Mouse (Mus musculus): ENCODE results near the gene Stoml2. TPM values are rescaled to one million over a fixed set of nuclear protein-coding genes. Genes with fewer than 3 reads are reported as not detected.
"Not testable (repeated sequence)": the region's sequence is repeated elsewhere in the genome, so short reads cannot be mapped to it uniquely, and the experiment has no call there.

Stoml2 gene
- total and polyA plus RNA-seq, 2 experiments from 2014 or later = 94.4 to 233 TPM

DNA sequence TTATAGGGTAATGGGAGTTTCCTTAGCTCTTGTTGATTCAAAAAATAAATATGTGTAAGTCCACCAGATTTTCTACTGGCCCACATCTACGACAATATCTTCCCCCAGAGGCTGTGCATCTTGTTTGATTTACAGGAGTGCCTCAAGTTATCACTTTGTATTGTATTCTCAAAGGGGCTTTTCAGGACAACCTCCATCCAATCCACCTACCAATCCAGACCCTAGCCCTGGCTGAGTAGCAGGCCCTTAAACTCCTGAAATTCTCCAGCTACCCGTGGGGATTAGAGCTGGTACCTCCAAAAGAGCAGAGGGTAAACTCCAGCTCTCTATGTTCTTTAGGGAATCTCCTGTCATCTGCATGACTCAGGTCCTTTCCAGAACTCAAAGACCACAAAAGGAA, 33.5 kb downstream of the Stoml2 start:
- Histone ChIP-seq H3K27ac (ENCODE audit: low read depth, low read length) (no peak overlapping the region), H3K4me1 (ENCODE audit: insufficient read depth) (peaks cover 18% of the 10 kb centered on the region), H3K36me3 (ENCODE audit: insufficient read depth) (peaks cover 25% of the 10 kb centered on the region), H3K4me3 (ENCODE audit: low read depth, low read length) (peak overlapping the region; percentile 82; the same call in 1 of the 2 replicates), H3K9me3 (ENCODE audit: low read length) (no peaks in the 10 kb centered on the region), H3K4me2 (ENCODE audit: low read depth) (peak overlapping the region; percentile 58), H3K27me3 (ENCODE audit: insufficient read depth, low read length) (no peaks in the 10 kb centered on the region), H3K9ac (0 out of 2 replicates have a peak overlapping the region, but pooled peaks have one; percentile 31)
- ATAC-seq (no peak), DNase-seq (no peak)
- 67% methylated on average over 2 of the region's 2 CpGs for WGBS
- no peak for TF ChIP-seq CTCF (IDR thresholded peaks at IDR 0.05; ENCODE audit: low read depth)

DNA sequence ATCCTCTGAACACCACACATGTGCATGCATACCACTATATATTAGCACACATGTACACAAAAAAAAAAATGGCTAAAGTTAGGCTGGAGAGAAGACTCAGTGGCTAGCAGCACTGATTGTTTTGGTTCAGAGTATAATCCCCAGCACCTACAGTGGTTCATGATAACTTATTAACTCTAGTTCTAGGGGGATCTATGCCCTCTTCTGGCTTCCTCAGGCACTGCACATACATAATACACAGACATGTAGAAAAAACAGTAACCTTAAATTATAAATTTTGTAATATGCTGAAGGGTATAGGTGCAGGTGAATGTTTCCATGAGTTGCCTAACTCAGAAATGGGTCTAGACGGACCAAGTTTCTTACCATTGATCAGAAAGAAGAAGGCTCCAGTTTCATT, 43.2 kb downstream of the Stoml2 start:
- H3K4me1 ChIP-seq (ENCODE audit: insufficient read depth) = no peaks in the 10 kb centered on the region
- 86% methylated on average over 1 of the region's 1 CpGs for WGBS
- H3K9me3 ChIP-seq (ENCODE audit: low read length) = no peaks in the 10 kb centered on the region
- no peak overlapping the region for H3K27ac ChIP-seq (ENCODE audit: low read depth, low read length)
- ATAC-seq = no peak
- no peak overlapping the region for H3K9ac ChIP-seq
- H3K4me3 ChIP-seq (ENCODE audit: low read depth, low read length) = no peak overlapping the region
- H3K27me3 ChIP-seq (ENCODE audit: insufficient read depth, low read length) = no peaks in the 10 kb centered on the region
- peaks cover 91% of the 10 kb centered on the region for H3K36me3 ChIP-seq (ENCODE audit: insufficient read depth)
- H3K4me2 ChIP-seq (ENCODE audit: low read depth) = no peak overlapping the region
- DNase-seq = no peak
- TF ChIP-seq CTCF (IDR thresholded peaks at IDR 0.05; ENCODE audit: low read depth) = peak; percentile 22; the same call in 1 of the 2 replicates

DNA sequence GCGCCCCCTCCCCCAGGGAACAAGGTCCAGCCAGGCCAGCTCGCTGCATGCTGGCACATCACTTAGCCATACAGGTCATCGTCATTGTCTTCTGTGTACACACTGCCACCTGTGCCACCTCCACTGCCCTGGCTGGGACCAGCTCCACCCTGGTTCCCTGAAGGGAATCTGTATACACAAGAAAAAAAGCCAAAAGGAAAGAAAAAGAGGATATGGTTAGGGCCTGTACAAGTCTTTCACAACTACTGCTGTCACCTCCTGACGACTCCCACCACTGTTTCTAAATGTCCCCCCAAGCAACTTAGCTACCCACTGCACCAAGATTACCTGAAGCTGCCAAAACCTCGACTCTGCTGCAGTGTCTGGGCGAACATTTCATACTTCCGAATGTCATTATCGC, 51.0 kb downstream of the Stoml2 start:
- H3K4me3 ChIP-seq (ENCODE audit: low read depth, low read length); ATAC-seq; DNase-seq; H3K4me1 ChIP-seq (ENCODE audit: insufficient read depth); H3K4me2 ChIP-seq (ENCODE audit: low read depth); H3K9ac ChIP-seq; H3K27ac ChIP-seq (ENCODE audit: low read depth, low read length); H3K27me3 ChIP-seq (ENCODE audit: insufficient read depth, low read length); H3K9me3 ChIP-seq (ENCODE audit: low read length): not testable (repeated sequence)
- peaks cover 58% of the 10 kb centered on the region for H3K36me3 ChIP-seq (ENCODE audit: insufficient read depth)
- WGBS = 94% methylated on average over 7 of the region's 8 CpGs

DNA sequence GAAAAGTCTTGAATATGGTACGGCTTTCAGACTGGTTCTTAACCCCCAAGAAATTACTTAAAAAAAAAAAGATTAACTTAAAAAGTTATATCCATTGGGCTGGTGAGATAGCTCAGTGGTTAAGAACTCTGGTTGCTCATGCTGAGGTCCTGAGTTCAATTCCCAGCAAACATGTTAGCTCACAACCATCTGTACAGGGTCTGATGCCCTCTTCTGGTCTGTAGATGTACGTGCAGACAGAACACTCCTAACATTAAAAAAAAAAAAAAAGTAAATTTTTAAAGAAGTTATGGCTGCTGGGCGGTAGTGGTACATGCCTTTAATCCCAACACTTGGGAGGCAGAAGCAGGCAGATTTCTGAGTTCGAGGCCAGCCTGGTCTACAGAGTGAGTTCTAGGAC, 53.4 kb downstream of the Stoml2 start:
- ATAC-seq = no peak
- Histone ChIP-seq H3K4me1 (ENCODE audit: insufficient read depth) (no peaks in the 10 kb centered on the region), H3K27ac (ENCODE audit: low read depth, low read length) (no peak overlapping the region), H3K36me3 (ENCODE audit: insufficient read depth) (peaks cover 38% of the 10 kb centered on the region), H3K4me2 (ENCODE audit: low read depth) (no peak overlapping the region), H3K9ac (no peak overlapping the region), H3K9me3 (ENCODE audit: low read length) (no peaks in the 10 kb centered on the region), H3K27me3 (ENCODE audit: insufficient read depth, low read length) (no peaks in the 10 kb centered on the region), H3K4me3 (ENCODE audit: low read depth, low read length) (no peak overlapping the region)
- WGBS = 94% methylated on average over 4 of the region's 4 CpGs
- no peak for DNase-seq
- peak; percentile 33 for TF ChIP-seq CTCF (IDR thresholded peaks at IDR 0.05; ENCODE audit: low read depth)

Other genes starting within 250 kb of the Stoml2 start
- not detected in 2 replicates for gene Fam205a1, start 177.8 kb downstream of the Stoml2 start, total RNA-seq (2014; rRNA removed)
- gene Fam205a1, start 177.8 kb downstream of the Stoml2 start, polyA plus RNA-seq (2015; fragmentation: Nextera tagmentation; extraction: Ambion mirVana) = 0.05 TPM in 1 of 2 replicates, not detected in the other
- 0.23 TPM in 1 of 2 replicates, not detected in the other for gene Gm12394, start 174.9 kb downstream of the Stoml2 start, total RNA-seq (2014; rRNA removed)
- 0.16 and 0.41 TPM in 2 replicates for gene Gm12394, start 174.9 kb downstream of the Stoml2 start, polyA plus RNA-seq (2015; fragmentation: Nextera tagmentation; extraction: Ambion mirVana)
- gene Fam205c, start 157.5 kb downstream of the Stoml2 start, total RNA-seq (2014; rRNA removed) = not detected in 2 replicates
- gene Fam205c, start 157.5 kb downstream of the Stoml2 start, polyA plus RNA-seq (2015; fragmentation: Nextera tagmentation; extraction: Ambion mirVana) = 1.8 and 3.2 TPM in 2 replicates
- 77.2 and 82.7 TPM in 2 replicates for gene Phf24, start 115.0 kb downstream of the Stoml2 start, total RNA-seq (2014; rRNA removed)
- 38.2 and 42.3 TPM in 2 replicates for gene Phf24, start 115.0 kb downstream of the Stoml2 start, polyA plus RNA-seq (2015; fragmentation: Nextera tagmentation; extraction: Ambion mirVana)
- 81.0 and 106 TPM in 2 replicates for gene Dnajb5, start 81.9 kb downstream of the Stoml2 start, total RNA-seq (2014; rRNA removed)
- gene Dnajb5, start 81.9 kb downstream of the Stoml2 start, polyA plus RNA-seq (2015; fragmentation: Nextera tagmentation; extraction: Ambion mirVana) = 46.8 and 50.7 TPM in 2 replicates
- not detected in 2 replicates for gene 1700022I11Rik, start 62.1 kb downstream of the Stoml2 start, total RNA-seq (2014; rRNA removed)
- gene 1700022I11Rik, start 62.1 kb downstream of the Stoml2 start, polyA plus RNA-seq (2015; fragmentation: Nextera tagmentation; extraction: Ambion mirVana) = 0.23 and 0.63 TPM in 2 replicates
- gene Vcp, start 31.2 kb downstream of the Stoml2 start, total RNA-seq (2014; rRNA removed) = 221 and 255 TPM in 2 replicates
- 357 and 443 TPM in 2 replicates for gene Vcp, start 31.2 kb downstream of the Stoml2 start, polyA plus RNA-seq (2015; fragmentation: Nextera tagmentation; extraction: Ambion mirVana)
- 12.8 and 21.8 TPM in 2 replicates for gene Fancg, start 21.2 kb downstream of the Stoml2 start, total RNA-seq (2014; rRNA removed)
- gene Fancg, start 21.2 kb downstream of the Stoml2 start, polyA plus RNA-seq (2015; fragmentation: Nextera tagmentation; extraction: Ambion mirVana) = 10.9 and 12.4 TPM in 2 replicates
- gene Pigo, start 5.9 kb downstream of the Stoml2 start, total RNA-seq (2014; rRNA removed) = 15.6 and 20.3 TPM in 2 replicates
- gene Pigo, start 5.9 kb downstream of the Stoml2 start, polyA plus RNA-seq (2015; fragmentation: Nextera tagmentation; extraction: Ambion mirVana) = 16.5 and 21.9 TPM in 2 replicates
- 35.7 and 42.3 TPM in 2 replicates for gene Fam214b, start 14.5 kb upstream of the Stoml2 start, total RNA-seq (2014; rRNA removed)
- 23.4 and 30.9 TPM in 2 replicates for gene Fam214b, start 14.5 kb upstream of the Stoml2 start, polyA plus RNA-seq (2015; fragmentation: Nextera tagmentation; extraction: Ambion mirVana)
- gene Unc13b, start 27.2 kb upstream of the Stoml2 start, total RNA-seq (2014; rRNA removed) = 52.9 and 54.7 TPM in 2 replicates
- gene Unc13b, start 27.2 kb upstream of the Stoml2 start, polyA plus RNA-seq (2015; fragmentation: Nextera tagmentation; extraction: Ambion mirVana) = 3.3 and 6.2 TPM in 2 replicates
- 0.38 and 1.8 TPM in 2 replicates for gene Atp8b5, start 235.4 kb upstream of the Stoml2 start, total RNA-seq (2014; rRNA removed)
- 0.23 and 0.52 TPM in 2 replicates for gene Atp8b5, start 235.4 kb upstream of the Stoml2 start, polyA plus RNA-seq (2015; fragmentation: Nextera tagmentation; extraction: Ambion mirVana)